Mouse (Mus musculus): ENCODE results near the gene Zfp536.

DNA sequence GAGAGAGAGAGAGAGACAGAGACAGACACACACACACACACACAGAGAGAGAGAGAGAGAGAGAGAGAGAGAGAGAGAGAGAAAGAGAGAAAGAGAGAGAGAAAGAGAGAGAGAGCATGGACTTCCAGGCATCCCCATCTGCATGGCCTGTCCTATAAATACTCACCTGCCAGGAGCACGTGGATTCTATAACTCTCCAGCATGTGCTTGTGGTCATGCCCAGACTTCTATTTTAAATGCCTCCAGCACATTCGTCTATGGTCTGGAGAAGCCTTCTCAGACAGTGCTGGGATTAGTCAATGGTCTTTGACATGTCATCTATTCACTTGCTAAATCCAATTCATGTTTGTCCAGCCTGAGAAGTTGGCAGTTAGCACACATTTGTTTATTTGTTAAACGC, 92.1 kb downstream of the Zfp536 start:
- TF ChIP-seq CTCF (conservative IDR thresholded peaks at IDR 0.05 in 1 of 2, IDR thresholded peaks at IDR 0.05 in 1 of 2; ENCODE audit: low read depth in 2 of 2, low read length in 2 of 2) (no peak), E2F4 (IDR thresholded peaks at IDR 0.05; ENCODE audit: insufficient replicate concordance, low read depth, low read length) (no peak), POLR2A (IDR thresholded peaks at IDR 0.05; ENCODE audit: low read depth, low read length) (no peak), MAX (IDR thresholded peaks at IDR 0.05; ENCODE audit: low read length) (no peak), SMC3 (IDR thresholded peaks at IDR 0.05; ENCODE audit: low read depth, low read length) (no peak), MXI1 (IDR thresholded peaks at IDR 0.05; ENCODE audit: low read depth, low read length) (no peak), USF2 (conservative IDR thresholded peaks at IDR 0.05; ENCODE audit: low read depth, low read length) (no peak), ZKSCAN1 (IDR thresholded peaks at IDR 0.05; ENCODE audit: borderline replicate concordance, low read depth, low read length) (no peak), NRF1 (IDR thresholded peaks at IDR 0.05; ENCODE audit: low read depth, low read length) (no peak), MYC (IDR thresholded peaks at IDR 0.05; ENCODE audit: low read depth, low read length) (no peak), ZC3H11A (IDR thresholded peaks at IDR 0.05; ENCODE audit: low read depth, low read length) (no peak)

Data from CH12.LX (cell line).